Mouse (Mus musculus) gastrocnemius, adult 18-20 months (tissue): ENCODE measurements around the gene Gm28043. TPM values are rescaled to one million over a fixed set of nuclear protein-coding genes. Genes with fewer than 3 reads are reported as not detected.

Experiments
- DNase-seq: peaks from one replicate; pipeline ENCODE4 v3.0.0; 2021; ENCODE audit warnings: low spot score
- total RNA-seq, 2 experiments: library from RNA; stranded (reverse); gene quantifications; 2 replicates each; pipeline ENCODE4 v1.2.3; 2021

Gene Gm28043
- total RNA-seq, 2 experiments from 2014 or later = 0.66 to 0.71 TPM

GRCm38 (mm10) chr17:29679038-29679767, 64.5 kb downstream of the Gm28043 start:
- DNase-seq = no peak

DNA sequence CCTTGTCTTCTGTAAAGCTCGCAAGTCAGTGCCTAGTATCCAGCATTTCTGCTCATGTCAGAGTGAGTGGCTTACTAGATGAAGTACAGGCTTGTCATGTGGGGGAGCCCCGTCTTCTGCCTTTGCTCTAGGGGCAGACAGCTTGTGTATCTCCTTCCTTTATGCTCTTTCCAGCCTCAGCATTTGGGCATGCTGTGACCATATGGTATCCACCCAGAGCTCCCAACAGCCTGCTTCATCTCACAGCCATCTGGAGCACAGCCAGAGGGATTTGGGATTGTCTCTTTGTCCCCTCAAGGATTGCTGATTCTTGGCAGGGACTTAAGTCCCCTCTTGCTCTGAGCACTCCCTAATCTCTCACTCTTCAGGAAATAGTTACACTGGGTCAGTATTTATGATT, 65.5 kb downstream of the Gm28043 start:
- DNase-seq = no peak

GRCm38 (mm10) chr17:29680921-29681320, 66.2 kb downstream of the Gm28043 start:
- no peak for DNase-seq

- DNase-seq = no peak
Observed at GRCm38 (mm10) chr17:29681669-29682068, 67.0 kb downstream of the Gm28043 start.

GRCm38 (mm10) chr17:29682261-29682660, 67.6 kb downstream of the Gm28043 start:
- no peak for DNase-seq

DNA sequence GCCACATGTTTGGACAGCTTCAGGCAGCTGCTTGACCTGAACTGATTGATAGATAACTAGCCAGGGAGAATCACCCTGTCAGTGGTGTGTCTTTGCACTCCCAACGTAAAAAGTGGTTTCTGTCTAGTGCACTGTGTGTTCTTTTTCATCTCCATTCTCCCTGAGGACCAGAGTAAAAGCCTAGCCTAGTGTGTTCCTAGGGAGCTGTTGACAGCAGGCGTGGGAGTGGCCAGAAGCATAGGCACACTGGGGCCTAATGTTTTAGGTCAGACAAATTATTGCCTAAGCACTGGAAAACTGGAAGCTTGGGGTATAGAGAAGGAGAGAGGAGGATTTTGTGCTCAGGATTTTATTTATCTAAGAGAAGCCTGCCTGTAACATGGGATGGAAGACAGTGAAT, 68.5 kb downstream of the Gm28043 start:
- no peak for DNase-seq

DNA sequence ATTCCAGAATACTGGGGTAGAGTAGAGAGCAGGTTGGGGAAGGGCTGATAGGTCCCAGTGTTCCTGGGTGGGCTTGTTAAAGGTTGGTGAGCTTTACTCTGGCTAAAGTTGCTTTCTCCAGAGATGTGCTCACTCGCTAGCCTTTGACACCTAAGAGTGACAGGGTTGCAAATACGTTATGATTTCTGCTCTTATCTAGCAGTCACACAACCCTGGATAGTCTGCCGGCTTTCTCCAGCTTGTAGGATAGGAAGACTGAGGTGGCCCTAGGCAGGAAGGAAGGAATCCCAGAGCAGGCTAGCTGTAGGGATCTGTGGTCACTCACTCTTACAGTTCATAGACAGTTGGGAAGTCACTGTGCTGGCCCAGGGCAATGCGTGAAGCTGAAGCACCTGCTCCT, 69.6 kb downstream of the Gm28043 start:
- no peak for DNase-seq

- no peak for DNase-seq
Observed at GRCm38 (mm10) chr17:29686771-29687170, 72.1 kb downstream of the Gm28043 start.

DNA sequence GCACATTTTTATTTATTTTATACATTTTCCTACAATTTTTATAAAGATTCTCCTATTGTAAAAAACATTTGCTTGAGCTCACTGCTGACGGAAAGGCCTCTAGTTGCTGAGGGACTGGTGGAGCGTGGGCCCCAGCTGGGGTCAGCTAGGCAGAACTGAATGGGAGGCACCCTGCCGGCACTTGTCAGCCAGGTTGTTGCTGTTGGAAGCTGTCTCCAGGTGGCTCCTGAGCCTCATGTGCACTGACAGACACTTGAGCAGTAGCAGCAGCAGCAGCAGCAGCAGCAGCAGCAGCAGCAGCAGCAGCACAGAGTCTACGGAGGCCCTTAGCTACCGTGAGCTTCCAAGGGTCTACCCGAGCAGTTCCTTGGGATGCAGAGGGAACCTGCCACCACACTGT, 72.7 kb downstream of the Gm28043 start:
- DNase-seq = no peak

GRCm38 (mm10) chr17:29688610-29689009, 73.9 kb downstream of the Gm28043 start:
- DNase-seq = no peak

GRCm38 (mm10) chr17:29690257-29690656, 75.6 kb downstream of the Gm28043 start:
- no peak for DNase-seq

DNA sequence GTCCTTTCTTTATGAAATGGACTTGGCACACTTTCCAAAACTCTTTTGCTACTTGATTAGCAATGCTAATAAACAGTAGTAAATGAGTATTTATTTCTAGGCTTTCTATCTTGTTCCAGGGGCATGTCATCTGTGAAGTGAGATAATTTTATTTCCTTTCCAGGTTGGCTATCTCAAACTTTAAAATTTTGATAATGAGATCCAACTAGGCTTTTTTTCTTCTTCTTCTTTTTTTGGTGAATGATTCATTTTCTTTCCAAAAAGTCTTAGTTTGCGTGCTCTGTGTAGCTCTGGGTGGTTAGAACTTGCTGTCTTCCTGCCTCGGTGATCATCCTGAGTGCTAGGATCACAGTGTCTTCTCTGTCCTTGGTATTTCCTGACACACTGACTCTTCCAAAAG, 78.2 kb downstream of the Gm28043 start:
- no peak for DNase-seq

DNA sequence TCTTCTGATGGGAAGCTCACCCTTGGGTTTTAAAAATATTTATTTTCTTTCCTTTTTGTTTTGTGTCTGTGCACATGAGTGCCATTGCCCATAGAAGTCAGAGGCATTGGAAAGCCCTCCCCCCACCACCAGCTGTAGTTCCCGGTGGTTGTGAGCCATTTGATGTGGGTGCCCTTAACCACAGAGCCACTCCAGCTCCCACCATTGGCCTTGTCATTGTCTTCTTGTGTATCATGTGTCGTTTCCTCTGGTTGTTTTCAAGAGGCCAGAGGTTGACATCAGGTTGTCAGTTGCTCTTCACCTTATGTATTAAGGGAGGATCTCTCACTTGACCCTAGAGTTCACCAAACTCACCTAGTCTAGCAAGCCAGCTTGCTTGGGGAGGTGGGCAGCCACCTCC, 78.9 kb downstream of the Gm28043 start:
- no peak for DNase-seq

GRCm38 (mm10) chr17:29694516-29694915, 79.8 kb downstream of the Gm28043 start:
- no peak for DNase-seq

GRCm38 (mm10) chr17:29696940-29697339, 82.3 kb downstream of the Gm28043 start:
- peak; percentile 65 for DNase-seq

- no peak for DNase-seq
Observed at GRCm38 (mm10) chr17:29698421-29698820, 83.7 kb downstream of the Gm28043 start.

DNA sequence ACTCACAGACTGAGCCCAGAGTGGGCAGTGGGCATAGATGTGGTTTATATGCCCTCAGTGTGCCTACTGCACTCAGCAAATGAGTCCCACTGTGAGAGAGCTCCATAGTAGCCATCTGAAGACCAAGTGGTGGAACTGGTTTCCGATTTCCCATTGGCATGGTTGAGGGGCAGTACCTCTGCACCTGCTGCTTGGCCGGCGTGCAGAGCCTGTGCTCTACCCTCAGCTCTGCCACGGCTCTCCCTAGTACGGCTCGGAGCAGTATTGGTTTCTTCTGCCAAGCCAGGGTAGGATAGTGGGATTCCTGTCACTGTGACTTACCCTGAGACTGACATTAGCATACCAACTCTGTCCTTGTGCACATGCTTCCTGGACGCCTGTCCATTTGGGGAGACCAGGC, 85.9 kb downstream of the Gm28043 start:
- DNase-seq = peak; percentile 68

GRCm38 (mm10) chr17:29702938-29703710, 88.4 kb downstream of the Gm28043 start:
- no peak for DNase-seq

DNA sequence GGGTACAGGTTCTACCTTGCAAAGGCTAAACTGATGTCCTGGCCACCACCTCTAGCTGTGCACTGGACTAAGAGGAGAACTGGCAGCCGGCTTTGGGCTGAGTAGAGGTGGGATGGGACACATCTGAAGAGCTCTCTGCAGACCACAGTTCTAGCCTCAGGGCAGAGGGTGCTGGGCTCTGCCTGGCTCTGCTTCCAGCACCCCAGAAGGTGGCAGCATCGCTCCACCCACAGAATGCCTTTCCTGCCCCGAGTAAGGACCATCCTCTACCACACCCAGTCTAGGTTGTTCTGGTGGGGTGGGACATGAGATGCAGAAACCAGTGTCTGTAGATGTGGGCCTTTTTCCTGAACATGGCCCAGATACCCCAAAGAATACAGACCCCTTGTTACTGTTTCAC, 90.1 kb downstream of the Gm28043 start:
- peak; percentile 22 for DNase-seq

DNA sequence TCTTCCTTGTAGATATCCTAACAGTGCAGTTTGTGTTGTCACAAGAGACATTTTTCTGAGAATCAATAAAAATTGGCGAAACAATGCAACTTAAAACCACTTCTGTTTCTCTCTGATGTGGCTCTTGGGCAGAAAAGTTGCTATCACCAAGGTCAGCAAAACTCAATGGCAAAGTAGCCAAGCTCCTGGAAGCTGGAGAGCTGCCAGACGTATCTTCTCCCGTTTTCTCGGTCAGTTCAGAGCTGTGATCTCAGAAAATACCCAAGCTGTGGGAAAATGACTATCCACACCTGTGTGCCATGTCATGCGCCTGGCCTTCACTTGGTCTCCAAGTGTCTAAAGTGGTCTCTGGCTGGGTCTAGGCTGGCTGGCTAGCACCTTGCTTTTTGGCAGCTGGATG, 91.2 kb downstream of the Gm28043 start:
- DNase-seq = no peak

- no peak for DNase-seq
Observed at GRCm38 (mm10) chr17:29706981-29707545, 92.4 kb downstream of the Gm28043 start.

DNA sequence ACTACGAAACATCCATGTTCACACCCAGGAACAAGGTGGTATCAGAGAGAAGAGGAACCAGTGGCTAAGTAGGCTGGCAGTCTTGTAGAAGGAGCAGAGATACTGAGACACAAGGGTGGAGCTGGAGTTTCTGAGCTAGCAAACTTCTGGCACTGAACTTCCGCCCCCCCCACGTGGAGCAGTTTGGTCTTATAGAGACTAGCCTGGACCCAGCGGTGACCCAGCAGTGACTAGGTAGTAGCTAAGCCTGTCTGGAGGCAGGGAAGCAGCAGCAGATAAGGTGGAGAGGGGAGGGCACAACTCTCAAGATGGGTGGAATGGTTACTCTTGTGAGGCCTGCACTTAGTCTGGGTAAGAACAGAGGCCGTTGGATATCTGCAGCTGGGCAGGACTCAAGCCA, 94.1 kb downstream of the Gm28043 start:
- DNase-seq = no peak
